Mouse (Mus musculus) testis, adult 2 months (tissue): ENCODE data around the gene Pdzph1. TPM values are rescaled to one million over a fixed set of nuclear protein-coding genes. Genes with fewer than 3 reads are reported as not detected.

Experiments used
- H3K27ac ChIP-seq: fragments of 200-500 bp; 2 replicates; pipeline ENCODE4 v1.5.1; 2012; ENCODE audit warnings: low read depth, low read length; ENCODE audit not compliant: control insufficient read depth, insufficient read depth
- H3K27me3 ChIP-seq: fragments of 200-500 bp; 2 replicates; pipeline ENCODE4 v1.6.1; 2012; ENCODE audit warnings: mild to moderate bottlenecking, low read length, moderate library complexity; ENCODE audit not compliant: control insufficient read depth, insufficient read depth
- H3K36me3 ChIP-seq: fragments of 200-500 bp; 2 replicates; pipeline ENCODE4 v1.6.1; 2012; ENCODE audit warnings: mild to moderate bottlenecking, low read length; ENCODE audit not compliant: control insufficient read depth, insufficient read depth
- H3K4me1 ChIP-seq: fragments of 200-500 bp; 2 replicates; pipeline ENCODE4 v1.6.1; 2012; ENCODE audit warnings: low read length; ENCODE audit not compliant: control insufficient read depth, insufficient read depth
- H3K4me3 ChIP-seq: fragments of 200-500 bp; 2 replicates; pipeline ENCODE4 v1.5.1; 2012; ENCODE audit warnings: low read depth, mild to moderate bottlenecking, low read length, moderate library complexity, mixed read lengths; ENCODE audit not compliant: control insufficient read depth
- CTCF ChIP-seq: fragments of 200-500 bp; IDR thresholded peaks from 2 replicates; pipeline ENCODE4 v1.5.1; 2012; ENCODE audit warnings: low read depth, mild to moderate bottlenecking, inconsistent platforms, low read length, moderate library complexity; ENCODE audit not compliant: control insufficient read depth, insufficient read depth, insufficient replicate concordance
- POLR2A ChIP-seq: fragments of 200-500 bp; IDR thresholded peaks from 2 replicates; pipeline ENCODE4 v1.6.1; 2012; ENCODE audit warnings: low read depth, mild to moderate bottlenecking, inconsistent platforms, low read length, moderate library complexity; ENCODE audit not compliant: control insufficient read depth
- polyA plus RNA-seq: library from polyadenylated mRNA; depleted of rRNA; stranded (reverse); fragments of >200 nt; gene quantifications from 2 replicates; pipeline ENCODE4 v1.2.3, GENCODE M21; 2012; rRNA removed

Gene Pdzph1
- 19.3 and 22.2 TPM in 2 replicates for polyA plus RNA-seq

DNA sequence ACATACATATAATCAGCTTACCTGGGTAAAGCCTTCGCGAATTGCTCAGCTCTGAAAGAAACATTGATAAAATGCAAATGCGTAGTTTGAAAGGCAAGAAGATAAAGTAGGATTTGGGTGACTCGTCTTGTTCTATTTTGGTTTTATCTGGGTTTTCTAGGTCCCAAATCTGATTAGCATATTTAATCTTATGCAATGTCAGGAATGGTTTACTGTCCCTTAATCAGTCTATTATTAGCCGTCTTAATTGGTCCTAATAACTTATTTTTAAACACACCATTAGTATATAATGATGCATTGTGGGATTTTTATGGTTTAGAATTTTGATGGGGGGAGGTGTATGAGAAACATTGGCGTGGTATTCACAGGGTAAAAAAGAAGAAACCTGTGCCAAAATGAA is at the start of gene Pdzph1:
Gene Pdzph1 (minus strand): TSS at position 101 of the 400 bp plus-strand sequence.
- no peak within 1 kb of the TSS for H3K4me3 ChIP-seq
- no peaks in the 10 kb centered on the region for H3K4me1 ChIP-seq
- H3K27ac ChIP-seq: no peak within 1 kb of the TSS
- no peak for TF ChIP-seq POLR2A
- no peak for TF ChIP-seq CTCF
- no peaks in the 10 kb centered on the region for H3K36me3 ChIP-seq
- H3K27me3 ChIP-seq: no peaks in the 10 kb centered on the region

DNA sequence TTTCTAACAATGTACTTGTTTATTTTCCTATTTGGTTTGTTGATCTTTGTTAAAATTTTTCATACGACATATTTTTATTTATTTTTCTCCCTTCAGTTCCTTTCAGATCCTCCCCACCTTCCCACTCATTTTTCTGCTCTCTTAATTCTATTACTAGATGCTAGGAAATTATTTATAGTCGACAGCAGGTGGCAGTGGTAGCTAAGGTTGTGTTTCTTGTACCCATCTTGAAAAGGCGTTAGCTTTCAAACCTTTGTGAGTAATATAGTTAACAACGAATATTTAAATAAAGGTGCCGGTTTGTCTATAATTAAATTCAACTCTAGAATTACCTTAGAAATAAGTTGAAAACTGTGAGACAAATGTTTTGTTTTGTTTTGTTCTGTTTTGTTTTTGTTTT is 48.6 kb upstream of the Pdzph1 start:
- H3K27ac ChIP-seq: no peak overlapping the region
- no peak overlapping the region for H3K4me3 ChIP-seq
- no peak for TF ChIP-seq POLR2A
- no peak for TF ChIP-seq CTCF
- H3K4me1 ChIP-seq: no peaks in the 10 kb centered on the region
- H3K36me3 ChIP-seq: no peaks in the 10 kb centered on the region
- H3K27me3 ChIP-seq: no peaks in the 10 kb centered on the region

DNA sequence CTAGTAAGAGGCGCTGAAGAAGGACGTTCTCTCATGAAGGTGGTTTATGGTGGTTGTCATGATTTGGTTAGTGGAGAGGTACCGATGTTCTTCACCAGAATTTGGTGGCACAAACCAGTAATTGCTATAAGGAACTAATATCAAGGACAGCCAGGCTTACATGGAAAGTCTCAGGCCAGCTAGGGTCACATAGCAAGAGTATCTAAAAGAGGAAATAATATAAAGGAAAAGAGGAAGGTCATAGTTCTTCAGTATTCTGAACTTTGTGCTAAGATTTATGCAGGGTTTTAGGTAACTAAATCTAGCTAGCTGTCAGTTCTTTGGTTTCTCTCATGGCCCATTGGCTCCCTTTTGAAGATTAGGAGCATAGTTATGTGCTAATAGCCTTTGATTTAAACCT is 42.3 kb upstream of the Pdzph1 start:
- Histone ChIP-seq H3K36me3 (no peaks in the 10 kb centered on the region), H3K4me3 (no peak overlapping the region), H3K4me1 (no peaks in the 10 kb centered on the region), H3K27ac (no peak overlapping the region), H3K27me3 (no peaks in the 10 kb centered on the region)
- TF ChIP-seq CTCF: no peak
- TF ChIP-seq POLR2A: no peak

DNA sequence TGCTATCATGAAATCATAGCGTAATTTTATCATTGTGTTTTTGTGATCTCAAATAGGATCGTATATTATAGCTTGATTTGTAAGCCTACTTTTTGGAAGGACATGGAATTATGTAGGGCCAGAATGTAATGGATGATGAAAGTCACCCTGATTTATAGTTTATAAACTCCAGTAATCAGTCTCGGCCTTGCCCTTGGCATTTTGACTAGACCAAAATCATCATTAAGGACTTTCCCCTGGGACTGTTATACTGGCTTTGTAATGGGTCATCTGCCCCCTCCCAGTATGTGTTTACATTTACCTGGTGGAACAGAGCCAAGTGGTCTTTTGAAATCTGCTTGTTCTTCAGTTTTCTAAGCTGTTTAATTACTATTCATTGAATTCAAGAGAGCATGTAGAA is 35.2 kb upstream of the Pdzph1 start:
- Histone ChIP-seq H3K36me3 (no peaks in the 10 kb centered on the region), H3K27ac (no peak overlapping the region), H3K27me3 (no peaks in the 10 kb centered on the region), H3K4me3 (no peak overlapping the region), H3K4me1 (no peaks in the 10 kb centered on the region)
- TF ChIP-seq CTCF (no peak), POLR2A (no peak)

DNA sequence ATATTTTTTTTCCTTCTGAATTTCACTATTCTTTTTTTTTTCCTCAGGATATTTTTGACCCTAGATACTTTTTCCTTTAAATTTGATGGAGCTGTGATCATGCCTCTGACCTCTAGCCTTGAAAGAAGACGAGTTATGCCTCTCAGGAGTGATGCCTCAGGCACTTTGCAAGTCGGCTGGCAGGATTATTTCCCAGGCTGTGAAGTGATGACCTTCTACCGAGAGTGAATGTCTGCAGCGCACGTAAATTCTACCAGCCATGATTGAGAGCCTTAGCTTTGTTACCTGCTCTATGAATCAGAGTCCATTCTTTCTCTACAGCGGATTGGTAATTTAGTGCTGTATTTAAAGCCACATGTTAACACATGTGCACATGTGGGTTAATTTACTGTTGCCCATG is 33.3 kb upstream of the Pdzph1 start:
- TF ChIP-seq POLR2A: no peak
- TF ChIP-seq CTCF: no peak
- H3K27me3 ChIP-seq: no peaks in the 10 kb centered on the region
- H3K4me1 ChIP-seq: no peaks in the 10 kb centered on the region
- no peaks in the 10 kb centered on the region for H3K36me3 ChIP-seq
- H3K27ac ChIP-seq: no peak overlapping the region
- H3K4me3 ChIP-seq: no peak overlapping the region

DNA sequence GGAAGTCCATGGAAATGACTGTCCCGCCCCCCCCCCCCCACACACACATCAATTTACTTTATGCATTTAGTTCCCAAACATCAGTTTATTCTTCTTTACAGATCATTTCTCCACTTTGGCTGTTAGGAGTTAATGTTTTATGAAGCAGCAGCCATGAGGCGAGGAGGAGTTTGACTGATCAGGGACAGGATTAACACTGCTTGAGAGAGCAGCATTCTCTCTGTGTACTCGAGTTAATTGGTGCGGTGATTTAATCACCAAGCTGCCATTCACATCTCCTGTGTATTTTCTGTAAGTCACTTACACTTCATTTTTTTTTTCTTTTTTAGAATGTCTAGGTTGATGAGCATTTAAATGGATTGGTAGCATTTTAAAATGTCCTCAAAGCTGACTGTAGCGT is 32.8 kb upstream of the Pdzph1 start:
- Histone ChIP-seq H3K36me3 (no peaks in the 10 kb centered on the region), H3K27ac (no peak overlapping the region), H3K27me3 (no peaks in the 10 kb centered on the region), H3K4me3 (no peak overlapping the region), H3K4me1 (no peaks in the 10 kb centered on the region)
- TF ChIP-seq CTCF: no peak
- TF ChIP-seq POLR2A: no peak

DNA sequence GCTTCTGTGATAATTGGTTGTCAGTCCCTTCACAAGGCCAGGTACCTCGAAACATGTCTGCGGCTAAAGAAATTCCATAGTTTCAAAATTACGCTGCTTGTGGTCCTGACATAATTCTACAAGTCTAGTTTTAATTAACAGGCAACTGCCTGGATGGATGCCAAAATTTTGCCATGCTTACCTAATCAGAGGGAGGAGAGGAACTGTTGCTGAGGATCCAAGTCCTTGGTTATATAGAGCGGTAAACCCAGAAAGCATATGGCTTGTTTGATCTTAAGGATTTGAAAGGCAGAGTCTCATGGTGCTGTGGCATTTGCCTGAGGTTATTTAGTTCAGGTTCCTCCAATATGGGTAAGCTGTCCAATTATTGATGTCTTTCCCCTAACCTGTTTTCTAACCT is 27.5 kb upstream of the Pdzph1 start:
- no peak overlapping the region for H3K4me3 ChIP-seq
- H3K4me1 ChIP-seq: no peaks in the 10 kb centered on the region
- H3K27ac ChIP-seq: no peak overlapping the region
- no peaks in the 10 kb centered on the region for H3K27me3 ChIP-seq
- no peak for TF ChIP-seq POLR2A
- no peak for TF ChIP-seq CTCF
- no peaks in the 10 kb centered on the region for H3K36me3 ChIP-seq

DNA sequence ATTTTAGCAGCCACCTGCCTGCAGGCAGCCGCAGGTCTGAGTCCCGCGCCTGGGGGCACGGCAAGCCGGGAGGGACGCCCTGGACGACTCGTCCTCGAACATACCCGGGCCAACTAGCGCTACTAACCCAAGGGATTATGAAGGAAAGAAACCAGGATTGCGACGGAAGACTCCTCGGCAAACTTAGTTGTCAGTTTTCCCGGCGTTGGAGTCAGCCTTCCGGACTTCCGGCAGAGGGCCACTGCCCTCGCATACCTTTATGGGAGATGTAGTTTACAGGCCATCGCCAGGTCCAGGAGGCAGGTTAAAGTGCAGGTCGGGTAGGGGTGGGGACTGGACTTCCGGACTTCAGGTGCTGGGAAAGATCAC is 21.9 kb upstream of the Pdzph1 start, which contains the start of gene Nudt12:
Gene Nudt12 (minus strand): TSS at position 282 of the 369 bp plus-strand sequence.
- Histone ChIP-seq H3K27me3 (no peaks in the 10 kb centered on the region), H3K4me3 (peak within 1 kb of the TSS; percentile 97), H3K4me1 (no peaks in the 10 kb centered on the region; the same call in 1 of the 2 replicates), H3K36me3 (no peaks in the 10 kb centered on the region), H3K27ac (peak within 1 kb of the TSS; percentile 56)
- no peak for TF ChIP-seq POLR2A
- no peak for TF ChIP-seq CTCF
